Mouse (Mus musculus): ENCODE data around the gene Rufy4.

Gene Rufy4

GRCm38 (mm10) chr1:74124991-74125552 is at the start of gene Rufy4:
Gene Rufy4, plus strand, starts transcription at chr1:74125541.
- CTCF ChIA-PET: no interaction called here

GRCm38 (mm10) chr1:74076230-74076629 is 49.1 kb upstream of the Rufy4 start:
- CTCF ChIA-PET: no interaction called here

GRCm38 (mm10) chr1:74077353-74077752 is 48.0 kb upstream of the Rufy4 start:
- CTCF ChIA-PET: interaction anchor here (0.8 kb wide), 1 partner anchor 76 kb away, joined by 3 read pairs; no protein-coding TSS in a partner anchor

- CTCF ChIA-PET: no interaction called here
Measured at GRCm38 (mm10) chr1:74081573-74081989, 43.8 kb upstream of the Rufy4 start.

GRCm38 (mm10) chr1:74082841-74083463 is 42.4 kb upstream of the Rufy4 start:
- CTCF ChIA-PET: no interaction called here

GRCm38 (mm10) chr1:74084065-74084705 is 41.2 kb upstream of the Rufy4 start:
- CTCF ChIA-PET: no interaction called here

GRCm38 (mm10) chr1:74084752-74085151 is 40.6 kb upstream of the Rufy4 start:
- CTCF ChIA-PET: interaction anchor here (0.7 kb wide), 1 partner anchor 440 kb away, joined by 4 read pairs; no protein-coding TSS in a partner anchor

- CTCF ChIA-PET: interaction anchor here (1.0 kb wide), 1 partner anchor 175 kb away, joined by 8 read pairs; no protein-coding TSS in a partner anchor
Measured at GRCm38 (mm10) chr1:74085566-74085965, 39.8 kb upstream of the Rufy4 start.

GRCm38 (mm10) chr1:74088569-74088968 is 36.8 kb upstream of the Rufy4 start:
- CTCF ChIA-PET: no interaction called here

- CTCF ChIA-PET: no interaction called here
Measured at GRCm38 (mm10) chr1:74090329-74090728, 35.0 kb upstream of the Rufy4 start.

- CTCF ChIA-PET: interaction anchor here (0.5 kb wide), 1 partner anchor 44 kb away, joined by 3 read pairs; no protein-coding TSS in a partner anchor
Measured at GRCm38 (mm10) chr1:74091138-74091537, 34.2 kb upstream of the Rufy4 start.

GRCm38 (mm10) chr1:74091611-74092224 is 33.6 kb upstream of the Rufy4 start:
- CTCF ChIA-PET: interaction anchor here (0.5 kb wide), 1 partner anchor 43 kb away, joined by 3 read pairs; no protein-coding TSS in a partner anchor

GRCm38 (mm10) chr1:74092242-74092641 is 33.1 kb upstream of the Rufy4 start:
- CTCF ChIA-PET: no interaction called here

- CTCF ChIA-PET: no interaction called here
Measured at GRCm38 (mm10) chr1:74093447-74093846, 31.9 kb upstream of the Rufy4 start.

- CTCF ChIA-PET: no interaction called here
Measured at GRCm38 (mm10) chr1:74094497-74095270, 30.7 kb upstream of the Rufy4 start.

GRCm38 (mm10) chr1:74095296-74095695 is 30.0 kb upstream of the Rufy4 start:
- CTCF ChIA-PET: no interaction called here

GRCm38 (mm10) chr1:74095728-74096127 is 29.6 kb upstream of the Rufy4 start:
- CTCF ChIA-PET: interaction anchor here (0.6 kb wide), 1 partner anchor 23 kb away, joined by 5 read pairs; no protein-coding TSS in a partner anchor

GRCm38 (mm10) chr1:74098004-74099000 is 27.0 kb upstream of the Rufy4 start:
- CTCF ChIA-PET: no interaction called here

GRCm38 (mm10) chr1:74099001-74099435 is 26.3 kb upstream of the Rufy4 start:
- CTCF ChIA-PET: interaction anchor here (0.7 kb wide), 1 partner anchor 1398 kb away, joined by 9 read pairs; no protein-coding TSS in a partner anchor

GRCm38 (mm10) chr1:74103654-74104353 is 21.5 kb upstream of the Rufy4 start:
- CTCF ChIA-PET: no interaction called here

Data from spleen, embryonic (tissue).